Mouse (Mus musculus): ENCODE results near the gene Psmd13. TPM values are rescaled to one million over a fixed set of nuclear protein-coding genes. Genes with fewer than 3 reads are reported as not detected.

The Psmd13 gene
- polyA plus RNA-seq, 1 experiment = 138 TPM

GRCm38 (mm10) chr7:140894031-140894430 is 12.3 kb downstream of the Psmd13 start:
- no peak for TF ChIP-seq POLR2A (IDR thresholded peaks at IDR 0.05; ENCODE audit: borderline replicate concordance, extremely low read depth, insufficient read depth, insufficient read length, poor library complexity, severe bottlenecking)
- no peak for TF ChIP-seq CTCF (IDR thresholded peaks at IDR 0.05; ENCODE audit: borderline replicate concordance, extremely low read depth, insufficient read depth, insufficient read length)
- no peak for DNase-seq (ENCODE audit: low read depth)

GRCm38 (mm10) chr7:140894611-140895010 is 12.8 kb downstream of the Psmd13 start:
- no peak for TF ChIP-seq CTCF (IDR thresholded peaks at IDR 0.05; ENCODE audit: borderline replicate concordance, extremely low read depth, insufficient read depth, insufficient read length)
- TF ChIP-seq POLR2A (IDR thresholded peaks at IDR 0.05; ENCODE audit: borderline replicate concordance, extremely low read depth, insufficient read depth, insufficient read length, poor library complexity, severe bottlenecking) = no peak
- no peak for DNase-seq (ENCODE audit: low read depth)

- no peak for TF ChIP-seq POLR2A (IDR thresholded peaks at IDR 0.05; ENCODE audit: borderline replicate concordance, extremely low read depth, insufficient read depth, insufficient read length, poor library complexity, severe bottlenecking)
- no peak for TF ChIP-seq CTCF (IDR thresholded peaks at IDR 0.05; ENCODE audit: borderline replicate concordance, extremely low read depth, insufficient read depth, insufficient read length)
- DNase-seq (ENCODE audit: low read depth) = no peak
Measured at GRCm38 (mm10) chr7:140897863-140898262, 16.1 kb downstream of the Psmd13 start.

GRCm38 (mm10) chr7:140899121-140899520 is 17.4 kb downstream of the Psmd13 start:
- no peak for DNase-seq (ENCODE audit: low read depth)
- no peak for TF ChIP-seq POLR2A (IDR thresholded peaks at IDR 0.05; ENCODE audit: borderline replicate concordance, extremely low read depth, insufficient read depth, insufficient read length, poor library complexity, severe bottlenecking)
- TF ChIP-seq CTCF (IDR thresholded peaks at IDR 0.05; ENCODE audit: borderline replicate concordance, extremely low read depth, insufficient read depth, insufficient read length) = no peak

- TF ChIP-seq POLR2A (IDR thresholded peaks at IDR 0.05; ENCODE audit: borderline replicate concordance, extremely low read depth, insufficient read depth, insufficient read length, poor library complexity, severe bottlenecking) (no peak), CTCF (IDR thresholded peaks at IDR 0.05; ENCODE audit: borderline replicate concordance, extremely low read depth, insufficient read depth, insufficient read length) (no peak)
- DNase-seq (ENCODE audit: low read depth) = no peak
Measured at GRCm38 (mm10) chr7:140900220-140900619, 18.5 kb downstream of the Psmd13 start, which contains the start of gene Cox8b. Gene Cox8b (minus strand): TSS chr7:140900446.

DNA sequence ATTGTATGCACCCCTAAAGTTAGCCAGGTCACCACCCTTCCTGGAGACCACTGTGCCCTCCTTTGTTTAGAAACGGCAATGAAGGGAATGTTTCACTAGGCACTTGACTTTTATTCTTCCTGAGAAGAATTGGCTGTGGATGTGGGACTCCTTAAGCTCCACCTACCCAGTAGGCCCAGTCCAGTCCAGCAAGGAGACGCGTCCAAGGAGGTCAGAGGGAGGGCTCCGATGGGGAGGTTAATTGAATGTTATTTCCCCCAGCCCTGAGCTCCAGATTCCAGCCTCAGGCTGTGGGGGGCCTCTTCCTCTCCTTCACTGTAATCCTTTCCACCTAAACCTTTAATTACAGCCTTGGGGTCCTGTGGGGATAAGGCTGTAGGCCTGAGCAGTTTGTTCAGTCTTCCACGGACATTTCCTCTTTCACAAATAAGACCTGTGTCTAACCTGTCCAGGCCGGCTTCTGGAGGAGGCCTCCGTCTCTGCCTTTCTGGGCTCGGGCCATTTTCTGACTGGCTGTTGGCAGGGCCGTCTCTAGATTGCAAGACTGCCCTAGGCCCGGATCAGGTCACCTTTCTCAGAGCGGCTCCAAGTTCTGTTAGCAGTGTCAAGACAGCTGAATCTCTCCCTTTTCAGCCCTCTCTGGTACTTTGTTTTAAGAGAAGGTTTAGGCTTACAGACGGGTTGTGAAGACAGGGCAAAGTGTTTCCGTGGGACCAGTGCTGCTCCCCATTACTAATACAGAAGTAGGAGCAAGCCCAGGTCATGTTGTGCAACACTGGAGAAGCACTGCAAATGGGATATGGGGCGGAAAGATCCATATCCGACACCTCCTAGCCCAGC is 20.5 kb downstream of the Psmd13 start:
- TF ChIP-seq POLR2A (IDR thresholded peaks at IDR 0.05; ENCODE audit: borderline replicate concordance, extremely low read depth, insufficient read depth, insufficient read length, poor library complexity, severe bottlenecking) (no peak), CTCF (IDR thresholded peaks at IDR 0.05; ENCODE audit: borderline replicate concordance, extremely low read depth, insufficient read depth, insufficient read length) (no peak)
- no peak for DNase-seq (ENCODE audit: low read depth)

GRCm38 (mm10) chr7:140903212-140903611 is 21.4 kb downstream of the Psmd13 start:
- TF ChIP-seq CTCF (IDR thresholded peaks at IDR 0.05; ENCODE audit: borderline replicate concordance, extremely low read depth, insufficient read depth, insufficient read length) (peak; percentile 92), POLR2A (IDR thresholded peaks at IDR 0.05; ENCODE audit: borderline replicate concordance, extremely low read depth, insufficient read depth, insufficient read length, poor library complexity, severe bottlenecking) (no peak)
- peak; percentile 57 for DNase-seq (ENCODE audit: low read depth)

DNA sequence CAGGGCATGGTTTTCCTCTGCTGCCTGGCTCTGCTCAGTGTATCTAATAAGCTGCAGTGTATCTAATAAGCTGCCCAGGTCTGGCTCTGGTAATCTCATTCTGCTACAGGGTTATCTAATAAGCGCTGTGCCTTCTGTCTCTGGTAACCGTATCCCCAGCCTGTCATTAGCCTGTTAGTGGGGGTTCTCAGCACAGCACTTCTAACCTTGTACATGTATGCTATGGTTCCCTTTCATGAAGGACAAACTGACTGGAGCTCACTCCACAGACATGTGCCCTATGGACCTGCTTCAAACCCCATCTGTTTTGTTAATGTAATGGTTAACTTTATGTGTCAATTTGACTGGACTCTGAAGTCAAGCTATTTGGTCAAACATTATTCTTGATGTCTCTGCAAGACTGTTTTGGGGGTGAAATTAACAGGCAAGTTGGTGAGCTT is 23.9 kb downstream of the Psmd13 start:
- TF ChIP-seq CTCF (IDR thresholded peaks at IDR 0.05; ENCODE audit: borderline replicate concordance, extremely low read depth, insufficient read depth, insufficient read length) = no peak
- no peak for TF ChIP-seq POLR2A (IDR thresholded peaks at IDR 0.05; ENCODE audit: borderline replicate concordance, extremely low read depth, insufficient read depth, insufficient read length, poor library complexity, severe bottlenecking)
- no peak for DNase-seq (ENCODE audit: low read depth)

- DNase-seq (ENCODE audit: low read depth) = no peak
- no peak for TF ChIP-seq POLR2A (IDR thresholded peaks at IDR 0.05; ENCODE audit: borderline replicate concordance, extremely low read depth, insufficient read depth, insufficient read length, poor library complexity, severe bottlenecking)
- TF ChIP-seq CTCF (IDR thresholded peaks at IDR 0.05; ENCODE audit: borderline replicate concordance, extremely low read depth, insufficient read depth, insufficient read length) = no peak
Measured at GRCm38 (mm10) chr7:140907131-140907530, 25.4 kb downstream of the Psmd13 start.

GRCm38 (mm10) chr7:140907697-140908096 is 25.9 kb downstream of the Psmd13 start:
- no peak for DNase-seq (ENCODE audit: low read depth)
- no peak for TF ChIP-seq CTCF (IDR thresholded peaks at IDR 0.05; ENCODE audit: borderline replicate concordance, extremely low read depth, insufficient read depth, insufficient read length)
- TF ChIP-seq POLR2A (IDR thresholded peaks at IDR 0.05; ENCODE audit: borderline replicate concordance, extremely low read depth, insufficient read depth, insufficient read length, poor library complexity, severe bottlenecking) = no peak

DNA sequence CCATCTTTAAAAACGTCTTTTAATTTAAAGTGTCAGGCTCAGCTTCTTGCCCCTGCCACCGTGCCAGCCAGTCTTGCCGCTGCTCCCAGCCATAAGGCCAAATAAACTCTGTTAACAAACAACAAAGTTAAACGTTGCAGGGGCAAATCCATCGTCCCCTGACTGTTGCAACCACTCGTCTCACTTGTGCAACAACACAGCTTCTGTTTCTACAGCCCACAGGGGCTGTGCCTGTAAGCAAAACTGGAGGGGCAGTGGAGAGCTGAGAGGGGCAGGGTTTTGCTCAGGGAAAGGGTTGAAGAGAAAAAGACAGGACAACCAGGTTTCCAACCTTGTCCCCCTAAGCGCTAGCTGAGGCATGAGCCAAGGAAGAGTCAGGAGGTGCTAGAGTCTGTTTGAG is 26.4 kb downstream of the Psmd13 start:
- DNase-seq (ENCODE audit: low read depth) = no peak
- no peak for TF ChIP-seq CTCF (IDR thresholded peaks at IDR 0.05; ENCODE audit: borderline replicate concordance, extremely low read depth, insufficient read depth, insufficient read length)
- TF ChIP-seq POLR2A (IDR thresholded peaks at IDR 0.05; ENCODE audit: borderline replicate concordance, extremely low read depth, insufficient read depth, insufficient read length, poor library complexity, severe bottlenecking) = no peak

DNA sequence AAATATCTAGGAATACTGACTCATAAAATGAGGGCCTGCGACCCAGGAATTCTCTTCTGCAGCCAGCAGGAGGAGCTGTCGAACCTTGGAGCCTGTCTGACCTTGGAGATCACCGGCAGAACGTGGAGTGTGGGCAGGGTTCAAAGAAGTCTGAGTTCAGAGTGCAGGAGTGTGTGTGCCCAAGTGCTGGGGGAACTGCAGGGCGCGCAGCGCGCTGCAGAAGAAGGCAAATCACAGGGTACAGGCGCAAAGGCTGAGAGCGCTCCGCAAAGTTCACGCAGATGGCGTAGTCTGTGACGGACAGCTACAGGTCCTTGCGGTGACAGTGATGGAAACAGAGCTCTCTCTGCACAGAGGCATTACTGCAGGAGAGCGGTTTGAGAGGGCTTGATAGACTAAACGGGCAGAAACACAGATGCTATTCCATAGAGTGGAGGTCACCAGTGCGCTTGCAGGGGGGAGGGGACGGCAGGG is 26.9 kb downstream of the Psmd13 start:
- peak; percentile 82 for DNase-seq (ENCODE audit: low read depth)

More for the DNA sequence above, 26.9 kb downstream of the Psmd13 start:
- TF ChIP-seq CTCF (IDR thresholded peaks at IDR 0.05; ENCODE audit: borderline replicate concordance, extremely low read depth, insufficient read depth, insufficient read length) (peak; percentile 86), POLR2A (IDR thresholded peaks at IDR 0.05; ENCODE audit: borderline replicate concordance, extremely low read depth, insufficient read depth, insufficient read length, poor library complexity, severe bottlenecking) (no peak)

All from brain, embryonic 14.5 days (tissue).